Mouse (Mus musculus): Measurements from ENCODE around the gene Elp6. TPM values are rescaled to one million over a fixed set of nuclear protein-coding genes. Genes with fewer than 3 reads are reported as not detected.
"Not testable (repeated sequence)": the region's sequence is repeated elsewhere in the genome, so short reads cannot be mapped to it uniquely, and the experiment has no call there.

The Elp6 gene
- polyA plus RNA-seq, 1 experiment from 2014 or later = 33.0 TPM

DNA sequence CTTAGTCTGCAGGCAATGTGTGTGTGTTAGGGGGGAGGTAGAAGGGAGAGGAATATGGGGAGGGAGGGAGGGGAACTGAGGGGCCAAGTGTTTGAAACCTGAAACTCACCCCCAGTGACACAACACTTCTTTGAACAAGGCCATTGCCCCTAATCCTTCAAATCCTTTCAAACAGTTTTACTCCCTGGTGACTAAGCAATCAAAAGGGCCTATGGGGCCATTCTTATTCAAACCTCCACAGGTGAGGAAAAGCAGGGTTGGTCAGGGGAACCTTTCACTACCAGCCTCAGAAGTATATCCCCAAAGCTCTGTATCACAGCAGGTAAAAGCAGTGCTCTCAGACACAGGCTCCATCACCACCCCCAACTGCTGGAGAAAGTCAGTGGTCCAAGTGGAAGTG lies 18.0 kb downstream of the Elp6 start:
- H3K9me3 ChIP-seq = no peaks in the 10 kb centered on the region
- no peak for ATAC-seq (ENCODE audit: low FRiP score)

DNA sequence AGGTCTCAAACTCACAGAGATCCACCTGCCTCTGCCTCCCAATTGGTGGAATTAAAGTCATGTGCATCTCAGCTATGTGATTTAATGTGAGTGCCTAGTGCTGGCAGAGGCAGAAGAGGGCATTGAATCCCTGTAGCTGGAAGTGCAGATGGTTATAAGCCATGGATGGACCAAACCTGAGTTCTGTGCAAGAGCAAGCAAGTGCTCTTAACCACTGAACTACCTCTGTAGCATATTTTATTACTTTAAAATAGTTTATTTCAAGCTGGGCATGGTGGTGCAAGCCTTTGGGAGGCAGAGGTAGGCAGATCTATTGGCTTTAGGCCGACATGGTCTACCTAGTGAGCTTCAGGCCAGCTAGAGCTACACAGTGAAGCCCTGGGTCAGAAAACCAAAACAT lies 19.2 kb downstream of the Elp6 start:
- WGBS = 81% methylated on average over 1 of the region's 1 CpGs
- H3K4me1 ChIP-seq = no peaks in the 10 kb centered on the region

More for the DNA sequence above, 18.0 kb downstream of the Elp6 start:
- Histone ChIP-seq H3K4me1 (no peaks in the 10 kb centered on the region), H3K27ac (no peak overlapping the region), H3K36me3 (replicated peaks) (peaks cover 38% of the 10 kb centered on the region), H3K27me3 (no peaks in the 10 kb centered on the region), H3K4me3 (replicated peaks) (no peak overlapping the region), H3K9ac (no peak overlapping the region), H3K4me2 (no peak overlapping the region)

DNA sequence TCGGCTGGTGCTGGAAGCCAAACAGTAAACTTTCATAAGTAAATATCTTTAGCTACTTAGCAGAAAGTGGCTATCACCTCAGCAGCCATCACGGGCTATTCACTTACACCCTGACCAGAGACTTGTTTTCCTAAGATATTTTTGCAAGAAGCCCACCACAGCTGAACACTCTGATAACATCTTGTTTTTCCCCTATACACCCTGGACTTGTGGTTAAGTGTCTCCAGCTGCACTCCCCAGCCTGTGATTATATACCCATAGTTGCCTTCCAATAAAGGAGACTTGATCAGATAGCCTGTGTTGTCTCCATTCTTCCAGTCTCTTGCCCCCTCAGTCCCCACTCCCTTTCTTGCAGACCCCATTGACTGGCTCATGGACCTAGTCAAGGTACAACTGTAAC lies 23.2 kb downstream of the Elp6 start:
- Histone ChIP-seq H3K9ac (no peak overlapping the region), H3K27me3 (no peaks in the 10 kb centered on the region), H3K9me3 (no peaks in the 10 kb centered on the region), H3K4me1 (no peaks in the 10 kb centered on the region), H3K4me3 (replicated peaks) (no peak overlapping the region), H3K36me3 (replicated peaks) (no peaks in the 10 kb centered on the region), H3K4me2 (no peak overlapping the region), H3K27ac (no peak overlapping the region)
- ATAC-seq (ENCODE audit: low FRiP score) = no peak
- 80% methylated on average over 2 of the region's 2 CpGs for WGBS

More for the DNA sequence above, 19.2 kb downstream of the Elp6 start:
- Histone ChIP-seq H3K27ac (no peak overlapping the region), H3K9me3 (no peaks in the 10 kb centered on the region), H3K4me3 (replicated peaks) (no peak overlapping the region), H3K4me2 (no peak overlapping the region), H3K36me3 (replicated peaks) (peaks cover 26% of the 10 kb centered on the region), H3K27me3 (no peaks in the 10 kb centered on the region), H3K9ac (no peak overlapping the region)
- no peak for ATAC-seq (ENCODE audit: low FRiP score)

DNA sequence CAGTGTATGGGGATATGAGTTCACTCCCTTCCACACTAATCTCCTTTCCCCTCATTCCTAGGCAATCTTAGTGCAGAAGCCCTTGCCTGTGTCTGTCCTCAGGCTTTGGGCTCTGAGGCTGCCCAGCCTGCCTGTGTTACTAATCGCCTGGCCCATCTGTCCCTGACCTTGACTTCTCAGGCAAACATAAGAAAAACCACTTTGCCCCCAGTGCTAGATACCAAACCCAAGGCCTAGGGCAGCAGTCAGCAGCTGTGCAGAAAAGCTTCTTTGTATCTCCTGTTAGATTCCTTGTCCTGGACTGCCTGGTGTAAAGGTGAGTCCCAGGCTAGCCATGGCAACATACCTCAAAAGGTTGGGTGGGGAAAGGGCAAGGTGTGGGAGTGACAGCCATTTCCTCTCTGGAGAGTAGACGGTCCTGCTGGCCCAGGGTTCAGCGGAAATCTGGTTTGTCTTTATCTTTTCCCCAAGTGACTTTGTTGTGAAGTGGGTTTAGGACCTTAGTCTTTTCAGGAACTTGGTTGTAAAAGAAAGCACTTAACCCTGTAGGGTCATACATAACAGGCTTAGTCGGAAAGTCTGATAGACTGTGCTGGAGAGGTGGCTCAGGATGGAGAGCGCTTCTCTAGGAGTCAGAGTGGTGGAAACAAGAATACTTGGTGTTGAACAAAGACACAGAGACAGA lies 24.1 kb downstream of the Elp6 start:
- Histone ChIP-seq H3K27ac (no peak overlapping the region), H3K4me3 (replicated peaks) (no peak overlapping the region), H3K36me3 (replicated peaks) (no peaks in the 10 kb centered on the region), H3K27me3 (no peaks in the 10 kb centered on the region), H3K9ac (no peak overlapping the region), H3K4me2 (no peak overlapping the region), H3K9me3 (no peaks in the 10 kb centered on the region), H3K4me1 (peaks cover 4% of the 10 kb centered on the region)
- WGBS = 77% methylated on average over 5 of the region's 5 CpGs
- no peak for ATAC-seq (ENCODE audit: low FRiP score)

DNA sequence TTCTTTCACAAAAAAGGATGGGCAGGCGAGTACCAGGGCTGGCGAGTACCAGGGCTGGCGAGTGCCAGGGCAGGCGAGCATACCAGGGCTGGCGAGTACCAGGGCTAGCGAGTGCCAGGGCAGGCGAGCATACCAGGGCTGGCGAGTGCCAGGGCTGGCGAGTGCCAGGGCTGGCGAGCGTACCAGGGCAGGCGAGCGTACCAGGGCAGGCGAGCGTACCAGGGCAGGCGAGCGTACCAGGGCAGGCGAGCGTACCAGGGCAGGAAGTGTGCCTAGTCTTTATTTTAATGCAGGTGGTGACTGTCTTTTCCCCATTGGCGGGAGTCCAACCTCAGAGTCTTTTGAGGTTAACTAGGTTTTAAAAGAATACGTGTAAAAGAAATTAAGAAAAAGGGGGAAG lies 24.7 kb downstream of the Elp6 start:
- WGBS = 86% methylated on average over 21 of the region's 21 CpGs
- no peaks in the 10 kb centered on the region for H3K9me3 ChIP-seq
- peaks cover 8% of the 10 kb centered on the region for H3K4me1 ChIP-seq
- H3K27me3 ChIP-seq = no peaks in the 10 kb centered on the region
- no peak overlapping the region for H3K9ac ChIP-seq
- no peaks in the 10 kb centered on the region for H3K36me3 ChIP-seq (replicated peaks)
- H3K4me2 ChIP-seq = no peak overlapping the region
- no peak overlapping the region for H3K27ac ChIP-seq
- H3K4me3 ChIP-seq (replicated peaks) = no peak overlapping the region
- ATAC-seq (ENCODE audit: low FRiP score) = no peak

DNA sequence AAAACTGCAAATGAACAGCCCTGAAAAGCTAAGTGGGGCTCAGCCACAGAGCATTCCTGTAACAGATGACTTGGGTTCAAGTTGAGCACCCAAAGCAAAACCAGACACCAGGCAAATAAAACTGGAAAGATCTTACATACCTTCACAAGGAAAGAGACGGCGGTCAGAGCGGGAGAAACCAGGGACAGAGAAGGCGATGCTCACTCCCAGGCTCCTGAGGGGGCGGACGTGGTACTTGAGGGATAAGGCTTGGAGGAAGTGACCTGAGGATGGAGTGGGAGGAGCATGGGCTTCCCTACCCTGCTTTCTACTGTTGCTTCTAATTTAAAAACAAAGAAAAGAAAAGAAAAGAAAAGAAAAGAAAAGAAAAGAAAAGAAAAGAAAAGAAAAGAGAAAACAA lies 25.4 kb downstream of the Elp6 start:
- H3K27ac ChIP-seq = no peak overlapping the region
- no peak overlapping the region for H3K9ac ChIP-seq
- no peaks in the 10 kb centered on the region for H3K27me3 ChIP-seq
- no peak for ATAC-seq (ENCODE audit: low FRiP score)
- WGBS = 59% methylated on average over 6 of the region's 6 CpGs
- no peaks in the 10 kb centered on the region for H3K9me3 ChIP-seq
- H3K4me1 ChIP-seq = peaks cover 11% of the 10 kb centered on the region
- H3K4me3 ChIP-seq (replicated peaks) = no peak overlapping the region
- no peak overlapping the region for H3K4me2 ChIP-seq
- H3K36me3 ChIP-seq (replicated peaks) = no peaks in the 10 kb centered on the region

DNA sequence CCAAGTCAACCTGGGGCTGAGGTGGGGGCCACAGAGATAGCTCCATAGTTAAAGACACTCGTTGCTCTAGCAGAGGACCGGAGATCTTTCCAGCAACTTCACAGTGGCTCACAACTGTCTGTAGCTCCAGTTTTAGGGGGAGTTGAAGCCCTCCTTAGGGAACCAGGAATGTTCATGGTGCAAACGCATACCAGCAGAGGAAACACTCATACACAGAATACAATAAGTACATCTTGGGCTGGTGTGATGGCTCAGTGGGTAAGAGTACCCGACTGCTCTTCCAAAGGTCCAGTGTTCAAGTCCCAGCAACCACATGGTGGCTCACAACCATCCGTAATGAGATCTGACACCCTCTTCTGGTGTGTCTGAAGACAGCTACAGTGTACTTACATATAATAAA lies 25.9 kb downstream of the Elp6 start:
- H3K36me3 ChIP-seq (replicated peaks); H3K9me3 ChIP-seq; H3K4me2 ChIP-seq; ATAC-seq (ENCODE audit: low FRiP score); H3K27ac ChIP-seq; H3K4me3 ChIP-seq (replicated peaks); H3K27me3 ChIP-seq; H3K9ac ChIP-seq: not testable (repeated sequence)
- peaks cover 11% of the 10 kb centered on the region for H3K4me1 ChIP-seq
- 90% methylated on average over 5 of the region's 5 CpGs for WGBS

DNA sequence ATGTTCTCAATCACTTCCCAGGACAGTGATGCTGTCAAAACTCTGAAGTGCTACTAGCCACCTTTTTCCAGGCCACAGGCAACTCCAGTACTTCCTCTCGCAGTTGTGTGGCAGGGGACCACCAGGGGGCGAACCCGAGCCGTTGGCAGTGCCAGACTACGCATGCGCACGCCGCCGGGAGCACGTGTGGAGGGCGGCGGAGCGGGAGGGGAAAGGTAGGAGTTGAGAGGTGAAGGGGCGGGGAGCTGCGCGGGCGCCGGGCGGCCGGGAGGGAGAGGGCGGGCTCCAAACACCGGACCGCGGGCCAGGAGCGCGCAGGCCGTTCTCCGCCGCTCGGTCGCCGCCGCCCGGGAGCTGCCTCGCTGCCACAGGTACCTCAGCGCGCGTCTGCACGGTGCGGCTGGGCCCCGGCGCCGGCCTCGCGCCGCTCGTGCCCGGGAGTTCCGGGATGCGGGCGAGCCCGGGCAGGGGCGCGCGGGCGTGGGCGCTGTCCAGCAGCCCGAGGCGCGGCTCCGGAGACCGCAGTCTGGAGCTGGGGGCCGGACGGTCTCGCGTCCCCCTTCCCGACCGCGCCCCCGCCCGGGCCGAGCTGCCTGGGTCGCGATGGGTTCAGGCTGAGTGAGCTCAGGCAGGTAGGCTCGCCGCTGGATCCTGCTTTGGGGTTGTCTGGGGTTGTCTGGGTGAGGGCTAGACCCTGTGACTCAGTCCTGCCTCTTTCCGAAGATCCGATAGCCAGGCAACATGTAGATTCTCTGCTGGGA lies 28.3 kb downstream of the Elp6 start, which contains the start of gene Scap:
TSS of gene Scap (plus strand) at position 154 of the 761 bp plus-strand sequence.
- WGBS = under 1% methylated on average over 36 of the region's 78 CpGs
- peaks cover 14% of the 10 kb centered on the region for H3K4me1 ChIP-seq
- H3K4me3 ChIP-seq (replicated peaks) = peak within 1 kb of the TSS; percentile 96
- H3K27ac ChIP-seq = no peak within 1 kb of the TSS
- no peaks in the 10 kb centered on the region for H3K27me3 ChIP-seq
- no peaks in the 10 kb centered on the region for H3K9me3 ChIP-seq
- H3K4me2 ChIP-seq = peak within 1 kb of the TSS; percentile 72
- H3K9ac ChIP-seq = peak within 1 kb of the TSS; percentile 84
- peak; percentile 90 for ATAC-seq (ENCODE audit: low FRiP score)
- H3K36me3 ChIP-seq (replicated peaks) = no peaks in the 10 kb centered on the region

DNA sequence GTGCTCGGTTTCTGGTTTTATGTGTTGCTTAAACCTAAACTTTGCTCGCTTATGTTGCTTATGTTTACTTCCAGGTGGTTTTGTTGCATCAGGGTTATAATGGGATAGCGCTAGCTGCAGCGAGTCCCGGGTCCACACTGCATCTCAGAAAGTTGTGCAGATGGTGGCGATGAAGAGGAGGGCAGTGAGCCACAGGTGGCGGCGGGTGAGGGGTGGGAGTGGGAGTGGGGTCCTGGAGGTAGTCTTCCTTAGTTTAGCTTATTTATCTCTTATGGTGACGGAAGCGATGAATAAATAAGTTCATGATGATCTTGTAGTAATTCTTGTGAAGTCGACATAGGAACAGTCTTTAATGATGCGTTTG lies 28.9 kb downstream of the Elp6 start:
- no peaks in the 10 kb centered on the region for H3K27me3 ChIP-seq
- no peaks in the 10 kb centered on the region for H3K36me3 ChIP-seq (replicated peaks)
- ATAC-seq (ENCODE audit: low FRiP score) = 0 out of 2 replicates have a peak, but pooled peaks have one; percentile 15
- 11% methylated on average over 12 of the region's 12 CpGs for WGBS
- peak overlapping the region; percentile 84 for H3K9ac ChIP-seq
- peaks cover 14% of the 10 kb centered on the region for H3K4me1 ChIP-seq
- peak overlapping the region; percentile 96 for H3K4me3 ChIP-seq (replicated peaks)
- H3K27ac ChIP-seq = no peak overlapping the region
- H3K9me3 ChIP-seq = no peaks in the 10 kb centered on the region
- H3K4me2 ChIP-seq = peak overlapping the region; percentile 72

DNA sequence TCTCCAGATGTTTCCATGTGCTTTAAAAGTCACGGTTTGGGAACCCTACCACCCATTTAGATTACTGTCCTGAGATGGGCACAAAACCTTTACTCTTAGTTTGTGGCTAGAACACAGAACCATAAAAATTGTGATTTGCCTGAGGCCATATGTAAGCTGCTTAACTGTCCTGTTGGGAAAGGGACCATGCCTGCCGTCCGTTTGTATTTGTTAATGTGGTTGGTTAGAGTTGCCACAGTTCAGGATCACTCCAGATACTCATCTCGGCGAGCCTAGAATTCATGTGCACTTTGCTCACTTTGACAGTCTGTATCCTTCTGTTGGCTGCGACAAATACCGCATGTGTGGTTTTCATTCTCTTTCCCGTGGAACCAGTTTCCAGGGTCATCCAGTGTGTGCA lies 29.9 kb downstream of the Elp6 start:
- Histone ChIP-seq H3K9ac (no peak overlapping the region), H3K4me3 (replicated peaks) (no peak overlapping the region), H3K27me3 (no peaks in the 10 kb centered on the region), H3K4me2 (no peak overlapping the region), H3K4me1 (peaks cover 14% of the 10 kb centered on the region), H3K27ac (no peak overlapping the region), H3K9me3 (no peaks in the 10 kb centered on the region), H3K36me3 (replicated peaks) (no peaks in the 10 kb centered on the region)
- no peak for ATAC-seq (ENCODE audit: low FRiP score)
- 78% methylated on average over 8 of the region's 8 CpGs for WGBS

DNA sequence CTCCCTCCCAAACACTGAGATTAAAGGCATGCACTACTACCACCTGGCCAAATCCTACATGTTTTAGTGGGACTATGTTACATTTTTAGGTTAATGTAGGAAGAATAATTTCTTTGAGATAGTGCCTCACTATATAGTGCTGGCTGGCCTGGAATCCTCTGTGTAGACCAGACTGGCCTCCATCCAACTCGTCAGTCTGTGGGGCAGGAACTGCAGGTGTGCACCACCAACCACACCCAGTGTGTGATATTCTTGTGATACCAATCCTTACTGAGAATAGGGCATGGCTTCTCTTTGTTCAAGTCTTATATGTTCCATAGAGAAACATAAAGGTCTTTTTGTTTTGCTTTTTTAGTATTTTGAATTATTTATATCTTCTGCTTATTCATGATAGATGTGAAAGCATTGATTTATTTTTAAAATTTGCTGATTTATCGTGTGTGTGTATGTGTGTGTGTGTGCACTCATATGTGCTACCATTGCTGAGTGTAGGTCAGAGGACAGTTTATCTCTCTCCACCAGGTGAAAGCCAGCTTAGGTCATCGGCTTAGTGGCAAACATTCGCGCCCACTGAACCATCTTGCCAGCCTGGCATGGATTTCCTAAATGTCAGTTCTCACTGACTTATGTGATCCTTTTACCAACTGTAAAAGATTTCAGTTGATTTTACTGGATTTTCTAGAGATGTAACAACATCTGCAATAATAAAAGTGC lies 35.2 kb downstream of the Elp6 start:
- 91% methylated on average over 5 of the region's 5 CpGs for WGBS

DNA sequence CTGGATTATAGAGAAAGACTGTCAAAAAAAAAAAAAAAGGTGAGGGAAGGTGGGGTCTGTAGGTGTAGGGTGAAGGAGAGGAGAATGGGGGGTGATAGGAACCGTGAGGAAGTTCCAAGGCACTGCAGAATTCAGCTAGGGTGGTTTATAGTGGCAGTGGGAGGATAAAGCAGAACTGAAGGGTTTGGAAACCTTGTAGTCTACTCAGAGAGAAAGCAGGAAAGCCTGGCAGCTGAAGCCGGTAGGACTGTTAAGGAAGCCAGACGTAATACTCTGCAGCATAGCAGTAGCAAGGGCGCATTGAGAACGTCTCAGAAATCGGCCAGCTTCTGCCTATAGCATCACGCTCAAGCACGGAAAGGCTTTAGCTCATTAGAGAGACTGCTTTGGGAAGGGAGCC lies 37.0 kb downstream of the Elp6 start:
- 90% methylated on average over 8 of the region's 8 CpGs for WGBS
- Histone ChIP-seq H3K4me2 (no peak overlapping the region), H3K4me1 (0 out of 2 replicates have a peak, but pooled peaks cover 3% of the 10 kb centered on the region), H3K27me3 (no peaks in the 10 kb centered on the region), H3K4me3 (replicated peaks) (no peak overlapping the region), H3K9ac (no peak overlapping the region), H3K36me3 (replicated peaks) (no peaks in the 10 kb centered on the region), H3K27ac (no peak overlapping the region), H3K9me3 (no peaks in the 10 kb centered on the region)
- no peak for ATAC-seq (ENCODE audit: low FRiP score)

More for the DNA sequence above, 35.2 kb downstream of the Elp6 start:
- Histone ChIP-seq H3K4me1 (0 out of 2 replicates have a peak, but pooled peaks cover 3% of the 10 kb centered on the region), H3K36me3 (replicated peaks) (no peaks in the 10 kb centered on the region), H3K27me3 (no peaks in the 10 kb centered on the region), H3K9ac (no peak overlapping the region), H3K9me3 (no peaks in the 10 kb centered on the region), H3K27ac (no peak overlapping the region), H3K4me3 (replicated peaks) (no peak overlapping the region), H3K4me2 (no peak overlapping the region)
- no peak for ATAC-seq (ENCODE audit: low FRiP score)

Data from forebrain, embryonic 12.5 days (tissue).